Mouse (Mus musculus) megakaryocyte, embryonic 14.5 days (primary cell): ENCODE results near the gene Dad1. TPM values are rescaled to one million over a fixed set of nuclear protein-coding genes. Genes with fewer than 3 reads are reported as not detected.

ENCODE experiments used
- H3K27me3 ChIP-seq: replicated peaks from 2 replicates; pipeline ENCODE3; 2012; ENCODE audit warnings: inconsistent platforms
- H3K36me3 ChIP-seq: replicated peaks from 2 replicates; pipeline ENCODE3; 2012; ENCODE audit warnings: low read length, inconsistent platforms, mixed read lengths
- H3K4me1 ChIP-seq: 2 replicates; pipeline ENCODE4 v1.6.1; 2012; ENCODE audit warnings: inconsistent platforms
- H3K4me3 ChIP-seq: replicated peaks from 2 replicates; pipeline ENCODE3; 2012; ENCODE audit warnings: moderate library complexity, mild to moderate bottlenecking, inconsistent platforms
- H3K9me3 ChIP-seq: 2 replicates; pipeline ENCODE4 v1.6.1; 2012; ENCODE audit warnings: inconsistent platforms
- FLI1 ChIP-seq: IDR thresholded peaks from 2 replicates; pipeline ENCODE4 v1.6.1; 2012; ENCODE audit warnings: low read length, inconsistent platforms, mixed read lengths
- GATA1 ChIP-seq: IDR thresholded peaks from 3 replicates; pipeline ENCODE4 v1.6.1; 2012; ENCODE audit warnings: mixed read lengths, low read length, inconsistent platforms, borderline replicate concordance
- polyA plus RNA-seq: library from polyadenylated mRNA; stranded (reverse); fragments of >175 nt; gene quantifications from 2 replicates; pipeline ENCODE4 v1.2.3, GENCODE M21; 2012; ENCODE audit warnings: low replicate concordance; ENCODE audit not compliant: insufficient read depth

Gene Dad1
- polyA plus RNA-seq, 1 experiment = 54.8 TPM

- Histone ChIP-seq H3K27me3 (no peaks in the 10 kb centered on the region), H3K36me3 (peaks cover 93% of the 10 kb centered on the region)
- TF ChIP-seq GATA1 (no peak), FLI1 (no peak)
These were observed 12.0 kb upstream of the Dad1 start for GRCm38 (mm10) chr14:54265951-54266350.

GRCm38 (mm10) chr14:54265093-54265492 lies 11.2 kb upstream of the Dad1 start:
- no peaks in the 10 kb centered on the region for H3K9me3 ChIP-seq
- H3K4me1 ChIP-seq = peaks cover 18% of the 10 kb centered on the region
- TF ChIP-seq GATA1 (no peak), FLI1 (no peak)
- no peak overlapping the region for H3K4me3 ChIP-seq
- H3K36me3 ChIP-seq = peaks cover 92% of the 10 kb centered on the region
- H3K27me3 ChIP-seq = no peaks in the 10 kb centered on the region

More at GRCm38 (mm10) chr14:54265951-54266350, 12.0 kb upstream of the Dad1 start:
- Histone ChIP-seq H3K9me3 (no peaks in the 10 kb centered on the region), H3K4me3 (no peak overlapping the region), H3K4me1 (peaks cover 9% of the 10 kb centered on the region)

- no peaks in the 10 kb centered on the region for H3K9me3 ChIP-seq
- H3K27me3 ChIP-seq = no peaks in the 10 kb centered on the region
- peaks cover 23% of the 10 kb centered on the region for H3K4me1 ChIP-seq
- H3K36me3 ChIP-seq = peaks cover 87% of the 10 kb centered on the region
- TF ChIP-seq GATA1 (no peak), FLI1 (no peak)
- no peak overlapping the region for H3K4me3 ChIP-seq
These were observed 10.3 kb upstream of the Dad1 start for GRCm38 (mm10) chr14:54264231-54264630.

DNA sequence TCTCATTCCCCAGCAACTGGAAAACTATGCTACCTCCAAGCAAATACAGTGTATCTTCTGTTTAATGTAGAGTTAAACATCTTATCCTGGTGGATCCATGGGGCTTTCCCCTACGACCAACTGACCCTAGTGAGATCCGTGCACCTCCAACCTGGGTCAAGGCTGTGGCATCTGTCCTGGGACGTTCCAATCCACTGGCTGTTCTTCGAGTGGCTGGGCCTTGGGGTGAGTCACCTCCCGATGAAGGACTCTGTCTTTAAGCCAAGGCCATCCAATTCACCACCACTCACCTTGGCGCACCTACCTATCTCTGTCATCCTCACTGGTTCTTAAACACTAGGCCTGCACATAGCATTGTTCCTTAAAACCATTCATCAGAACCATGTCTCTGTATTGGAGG lies 9.2 kb upstream of the Dad1 start:
- H3K27me3 ChIP-seq = no peaks in the 10 kb centered on the region
- no peaks in the 10 kb centered on the region for H3K9me3 ChIP-seq
- H3K4me1 ChIP-seq = peaks cover 32% of the 10 kb centered on the region
- no peak overlapping the region for H3K4me3 ChIP-seq
- peaks cover 76% of the 10 kb centered on the region for H3K36me3 ChIP-seq
- TF ChIP-seq FLI1 (no peak), GATA1 (no peak)

- H3K4me3 ChIP-seq = no peak overlapping the region
- peaks cover 71% of the 10 kb centered on the region for H3K36me3 ChIP-seq
- peaks cover 32% of the 10 kb centered on the region for H3K4me1 ChIP-seq
- no peak for TF ChIP-seq GATA1
- TF ChIP-seq FLI1 = no peak
- H3K27me3 ChIP-seq = no peaks in the 10 kb centered on the region
- no peaks in the 10 kb centered on the region for H3K9me3 ChIP-seq
These were observed 8.7 kb upstream of the Dad1 start for GRCm38 (mm10) chr14:54262622-54263021.

- H3K4me1 ChIP-seq = peaks cover 32% of the 10 kb centered on the region
- TF ChIP-seq GATA1 = no peak
- no peak for TF ChIP-seq FLI1
- no peaks in the 10 kb centered on the region for H3K9me3 ChIP-seq
- H3K27me3 ChIP-seq = no peaks in the 10 kb centered on the region
- peaks cover 59% of the 10 kb centered on the region for H3K36me3 ChIP-seq
- no peak overlapping the region for H3K4me3 ChIP-seq
These were observed 7.5 kb upstream of the Dad1 start for GRCm38 (mm10) chr14:54261386-54261785.

DNA sequence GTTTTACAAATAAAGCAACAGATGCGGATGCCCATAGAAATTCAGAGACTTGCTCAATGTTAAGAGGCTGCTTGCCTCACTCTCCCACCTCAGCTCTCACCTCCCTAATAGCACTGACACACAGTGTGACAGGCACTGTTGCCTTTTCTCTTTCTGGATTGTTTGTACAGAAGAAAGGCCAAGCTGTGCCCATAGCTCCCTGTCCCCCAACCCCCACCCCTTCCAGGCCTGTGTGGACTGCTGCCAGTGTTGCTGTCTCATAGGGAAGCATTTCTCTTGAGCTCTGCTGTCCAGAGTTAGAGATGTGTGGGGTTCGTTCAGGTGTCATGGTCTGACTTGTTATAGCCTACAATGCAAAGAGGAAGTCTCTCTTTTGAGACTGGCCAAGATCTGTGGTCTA lies 6.3 kb upstream of the Dad1 start:
- H3K4me3 ChIP-seq = peak overlapping the region; percentile 91
- H3K36me3 ChIP-seq = peaks cover 47% of the 10 kb centered on the region
- H3K9me3 ChIP-seq = no peaks in the 10 kb centered on the region
- no peaks in the 10 kb centered on the region for H3K27me3 ChIP-seq
- peaks cover 32% of the 10 kb centered on the region for H3K4me1 ChIP-seq
- TF ChIP-seq GATA1 (no peak), FLI1 (no peak)

GRCm38 (mm10) chr14:54259722-54260085 lies 5.8 kb upstream of the Dad1 start:
- TF ChIP-seq FLI1 (no peak), GATA1 (no peak)
- no peaks in the 10 kb centered on the region for H3K27me3 ChIP-seq
- H3K9me3 ChIP-seq = no peaks in the 10 kb centered on the region
- H3K4me3 ChIP-seq = peak overlapping the region; percentile 91
- peaks cover 42% of the 10 kb centered on the region for H3K36me3 ChIP-seq
- H3K4me1 ChIP-seq = peaks cover 37% of the 10 kb centered on the region

- Histone ChIP-seq H3K4me1 (peaks cover 42% of the 10 kb centered on the region), H3K36me3 (peaks cover 37% of the 10 kb centered on the region), H3K27me3 (no peaks in the 10 kb centered on the region), H3K9me3 (no peaks in the 10 kb centered on the region), H3K4me3 (peak overlapping the region; percentile 91)
- TF ChIP-seq FLI1 (no peak), GATA1 (no peak)
These were observed 5.3 kb upstream of the Dad1 start for GRCm38 (mm10) chr14:54259003-54259721.

DNA sequence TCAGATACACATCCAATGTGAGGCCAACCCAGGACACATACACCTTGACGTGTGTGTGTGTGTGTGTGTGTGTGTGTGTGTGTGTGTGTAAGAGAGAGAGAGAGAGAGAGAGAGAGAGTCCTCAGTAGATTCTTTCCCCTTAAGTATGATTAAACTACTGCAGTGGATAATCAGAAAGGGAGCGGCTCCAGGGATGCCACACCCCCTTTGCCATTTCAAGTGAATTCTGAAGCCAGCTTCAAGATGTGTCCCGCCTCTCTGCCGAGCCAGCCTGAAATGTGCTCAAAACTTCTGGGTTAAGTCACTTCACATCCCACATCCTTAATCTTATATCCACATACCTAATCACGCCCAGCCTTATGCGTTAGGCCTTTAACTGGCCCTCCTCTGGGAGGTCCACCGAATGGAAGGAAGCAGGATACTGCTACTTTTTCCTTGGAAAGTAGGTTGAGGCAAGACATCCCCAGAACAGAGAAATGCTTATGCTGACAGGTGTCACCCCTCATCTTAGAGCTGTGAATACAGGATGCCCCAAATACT lies 4.3 kb upstream of the Dad1 start:
- Histone ChIP-seq H3K4me1 (peaks cover 43% of the 10 kb centered on the region), H3K27me3 (no peaks in the 10 kb centered on the region), H3K4me3 (no peak overlapping the region), H3K9me3 (no peaks in the 10 kb centered on the region), H3K36me3 (peaks cover 29% of the 10 kb centered on the region)
- TF ChIP-seq GATA1 = no peak
- no peak for TF ChIP-seq FLI1
